Mouse (Mus musculus): ENCODE results near the gene Dennd1a.

DNA sequence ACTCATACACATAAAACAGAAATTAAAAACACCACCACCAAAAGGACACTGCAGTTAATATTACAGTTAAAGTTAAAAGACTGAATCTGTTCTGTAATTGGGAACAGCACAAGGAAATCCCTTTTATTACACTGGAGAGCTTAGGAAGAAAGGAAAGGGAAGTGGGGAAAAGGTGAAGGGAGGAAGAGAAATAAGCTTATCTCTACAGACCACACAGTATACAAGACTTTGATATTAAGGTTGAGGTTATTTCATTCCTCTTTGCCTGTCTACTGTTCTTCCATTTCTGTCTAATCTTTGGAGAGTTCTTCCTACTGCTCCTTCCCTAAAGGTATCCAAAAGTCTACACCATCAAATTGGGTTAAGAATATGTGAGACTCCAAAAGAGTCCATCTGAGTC, 28.1 kb downstream of the Dennd1a start:
- TF ChIP-seq POLR2A (IDR thresholded peaks at IDR 0.05; ENCODE audit: extremely low read depth, insufficient read depth, low read length) (no peak), CTCF (IDR thresholded peaks at IDR 0.05; ENCODE audit: low read depth, low read length) (no peak)

Measured in liver, adult 2 months (tissue).